Mouse (Mus musculus): ENCODE data around the gene Procr. TPM values are rescaled to one million over a fixed set of nuclear protein-coding genes. Genes with fewer than 3 reads are reported as not detected.
"Not testable (repeated sequence)": the region's sequence is repeated elsewhere in the genome, so short reads cannot be mapped to it uniquely, and the experiment has no call there.

The Procr gene
- polyA plus RNA-seq, 1 experiment from 2014 or later: 3.0 TPM

- Histone ChIP-seq H3K27me3 (ENCODE audit: control insufficient read depth, insufficient read depth, low read length) (no peaks in the 10 kb centered on the region), H3K9me3 (ENCODE audit: control insufficient read depth, low read length) (no peaks in the 10 kb centered on the region), H3K36me3 (replicated peaks; ENCODE audit: control insufficient read depth, insufficient read depth) (peaks cover 48% of the 10 kb centered on the region), H3K4me2 (replicated peaks) (no peak overlapping the region), H3K4me3 (replicated peaks; ENCODE audit: low read length) (no peak overlapping the region), H3K4me1 (replicated peaks; ENCODE audit: control insufficient read depth, insufficient read depth, low read length) (peaks cover 7% of the 10 kb centered on the region), H3K27ac (no peak overlapping the region), H3K9ac (no peak overlapping the region)
- DNase-seq (ENCODE audit: low spot score) (no peak), ATAC-seq (ENCODE audit: low FRiP score) (no peak)
- 88% methylated on average over 7 of the region's 7 CpGs for WGBS
These were observed 24.6 kb upstream of the Procr start for GRCm38 (mm10) chr2:155726302-155726701.

GRCm38 (mm10) chr2:155727764-155728395 is 23.0 kb upstream of the Procr start:
- no peak for DNase-seq (ENCODE audit: low spot score)

DNA sequence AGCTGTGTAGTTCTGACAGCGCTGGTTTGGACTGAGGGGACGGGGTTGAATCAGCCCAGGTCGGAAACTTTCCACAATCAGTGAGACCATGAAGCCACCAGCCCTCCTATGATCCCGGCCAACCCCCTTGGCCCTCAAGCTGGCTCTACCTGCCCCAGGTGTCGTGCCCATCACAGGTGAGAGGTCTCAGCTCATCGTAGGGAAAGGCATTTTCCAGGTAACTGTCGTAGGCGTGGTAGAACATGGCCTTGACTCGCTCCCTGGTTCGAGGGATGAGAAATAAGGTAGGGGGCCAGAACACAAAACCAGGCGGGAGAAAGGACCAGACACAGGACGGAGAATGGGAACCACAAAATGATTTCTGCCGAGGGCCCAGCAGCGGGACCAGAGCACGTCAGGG is 22.2 kb upstream of the Procr start:
- Histone ChIP-seq H3K27ac (no peak overlapping the region), H3K36me3 (replicated peaks; ENCODE audit: control insufficient read depth, insufficient read depth) (peaks cover 26% of the 10 kb centered on the region), H3K4me3 (replicated peaks; ENCODE audit: low read length) (peak overlapping the region; percentile 77), H3K4me2 (replicated peaks) (peak overlapping the region; percentile 88), H3K9me3 (ENCODE audit: control insufficient read depth, low read length) (no peaks in the 10 kb centered on the region), H3K4me1 (replicated peaks; ENCODE audit: control insufficient read depth, insufficient read depth, low read length) (peaks cover 7% of the 10 kb centered on the region), H3K9ac (peak overlapping the region; percentile 86), H3K27me3 (ENCODE audit: control insufficient read depth, insufficient read depth, low read length) (no peaks in the 10 kb centered on the region)
- WGBS: 4% methylated on average over 15 of the region's 15 CpGs
- DNase-seq (ENCODE audit: low spot score): no peak
- ATAC-seq (ENCODE audit: low FRiP score): no peak

More at GRCm38 (mm10) chr2:155727764-155728395, 23.0 kb upstream of the Procr start:
- Histone ChIP-seq H3K4me2 (replicated peaks) (peak overlapping the region; percentile 88; the same call in 1 of the 2 replicates), H3K4me1 (replicated peaks; ENCODE audit: control insufficient read depth, insufficient read depth, low read length) (peaks cover 7% of the 10 kb centered on the region), H3K27me3 (ENCODE audit: control insufficient read depth, insufficient read depth, low read length) (no peaks in the 10 kb centered on the region), H3K36me3 (replicated peaks; ENCODE audit: control insufficient read depth, insufficient read depth) (peaks cover 35% of the 10 kb centered on the region), H3K27ac (no peak overlapping the region), H3K9me3 (ENCODE audit: control insufficient read depth, low read length) (no peaks in the 10 kb centered on the region), H3K9ac (no peak overlapping the region), H3K4me3 (replicated peaks; ENCODE audit: low read length) (peak overlapping the region; percentile 77; the same call in 1 of the 2 replicates)
- 88% methylated on average over 7 of the region's 7 CpGs for WGBS
- no peak for ATAC-seq (ENCODE audit: low FRiP score)

DNA sequence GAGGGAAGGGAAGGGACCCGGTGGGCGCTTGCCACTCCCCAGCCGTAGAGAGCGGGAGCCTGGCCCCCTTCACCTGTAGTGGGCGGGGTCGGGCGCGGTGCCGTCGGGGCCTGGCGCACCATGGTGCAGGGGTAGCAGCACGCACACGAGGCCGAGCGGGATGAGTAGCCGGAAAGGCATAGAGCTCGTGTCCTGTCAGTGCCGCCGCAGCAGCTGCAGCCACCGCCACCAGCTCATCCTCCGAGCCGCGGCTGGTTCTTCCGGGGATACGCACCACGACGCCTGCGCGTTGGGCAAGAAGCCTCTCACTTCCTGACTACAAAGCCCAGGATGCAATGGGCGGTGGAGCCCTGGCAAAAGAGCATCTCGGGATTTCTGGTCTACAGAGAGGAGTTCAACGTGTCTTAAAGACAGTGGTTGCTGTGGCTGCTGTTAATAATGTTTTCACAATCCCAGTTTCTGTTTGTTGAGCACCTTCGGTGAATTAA is 21.7 kb upstream of the Procr start, which contains the start of gene Edem2:
TSS of gene Edem2 (minus strand) at position 318 of the 488 bp plus-strand sequence.
- Histone ChIP-seq H3K9ac (peak within 1 kb of the TSS; percentile 86), H3K9me3 (ENCODE audit: control insufficient read depth, low read length) (no peaks in the 10 kb centered on the region), H3K4me3 (replicated peaks; ENCODE audit: low read length) (peak within 1 kb of the TSS; percentile 77), H3K27ac (0 out of 2 replicates have a peak within 1 kb of the TSS, but pooled peaks have one; percentile 38), H3K4me1 (replicated peaks; ENCODE audit: control insufficient read depth, insufficient read depth, low read length) (peaks cover 7% of the 10 kb centered on the region), H3K36me3 (replicated peaks; ENCODE audit: control insufficient read depth, insufficient read depth) (peaks cover 22% of the 10 kb centered on the region), H3K27me3 (ENCODE audit: control insufficient read depth, insufficient read depth, low read length) (no peaks in the 10 kb centered on the region), H3K4me2 (replicated peaks) (peak within 1 kb of the TSS; percentile 88)
- DNase-seq (ENCODE audit: low spot score) (peak; percentile 95), ATAC-seq (ENCODE audit: low FRiP score) (peak; percentile 95)
- under 1% methylated on average over 32 of the region's 33 CpGs for WGBS

DNA sequence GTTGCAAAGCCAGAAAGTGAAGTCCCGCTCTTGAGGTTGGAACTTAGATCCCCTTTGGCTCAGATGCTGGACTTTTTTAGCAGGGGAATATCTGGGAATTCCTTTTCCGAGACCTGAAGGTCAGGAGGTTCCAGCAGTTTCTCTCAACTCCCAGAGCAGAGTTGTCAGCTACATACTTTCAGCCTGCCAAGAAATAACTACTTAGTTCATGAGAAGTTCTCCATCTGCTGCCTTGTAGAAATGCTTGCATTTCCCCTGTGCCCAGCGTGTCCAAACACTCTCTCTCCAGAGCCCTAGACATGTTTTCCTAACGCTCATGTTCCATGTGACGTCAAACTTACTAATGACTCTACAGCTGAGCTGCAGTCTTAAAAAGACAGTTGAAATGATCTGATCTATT is 15.8 kb upstream of the Procr start:
- no peaks in the 10 kb centered on the region for H3K36me3 ChIP-seq (replicated peaks; ENCODE audit: control insufficient read depth, insufficient read depth)
- DNase-seq (ENCODE audit: low spot score) (no peak), ATAC-seq (ENCODE audit: low FRiP score) (no peak)
- no peak overlapping the region for H3K4me3 ChIP-seq (replicated peaks; ENCODE audit: low read length)
- no peaks in the 10 kb centered on the region for H3K27me3 ChIP-seq (ENCODE audit: control insufficient read depth, insufficient read depth, low read length)
- no peak overlapping the region for H3K27ac ChIP-seq
- no peaks in the 10 kb centered on the region for H3K9me3 ChIP-seq (ENCODE audit: control insufficient read depth, low read length)
- no peak overlapping the region for H3K9ac ChIP-seq
- no peak overlapping the region for H3K4me2 ChIP-seq (replicated peaks)
- WGBS: 82% methylated on average over 5 of the region's 5 CpGs
- H3K4me1 ChIP-seq (replicated peaks; ENCODE audit: control insufficient read depth, insufficient read depth, low read length): no peaks in the 10 kb centered on the region

DNA sequence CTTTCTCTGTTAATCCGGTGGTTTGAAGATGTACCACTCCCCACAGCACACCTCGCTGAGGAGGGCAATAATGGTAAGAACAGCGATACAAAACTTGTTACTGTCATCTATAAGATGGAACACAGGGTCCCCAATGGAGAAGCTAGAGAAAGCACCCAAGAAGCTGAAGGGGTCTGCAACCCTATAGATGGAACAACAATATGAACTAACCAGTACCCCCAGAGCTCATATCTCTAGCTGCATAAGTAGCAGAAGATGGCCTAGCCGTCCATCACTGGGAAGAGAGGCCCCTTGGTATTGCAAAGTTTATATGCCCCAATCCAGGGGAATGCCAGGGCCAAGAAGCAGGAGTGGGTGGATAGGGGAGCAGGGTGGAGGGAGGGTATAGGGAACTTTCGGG is 15.2 kb upstream of the Procr start, which contains the start of gene Gm17581:
TSS of gene Gm17581 (minus strand) at position 101 of the 400 bp plus-strand sequence.
- H3K4me1 ChIP-seq (replicated peaks; ENCODE audit: control insufficient read depth, insufficient read depth, low read length); H3K9ac ChIP-seq; H3K4me3 ChIP-seq (replicated peaks; ENCODE audit: low read length); H3K27me3 ChIP-seq (ENCODE audit: control insufficient read depth, insufficient read depth, low read length); H3K9me3 ChIP-seq (ENCODE audit: control insufficient read depth, low read length); H3K27ac ChIP-seq; H3K4me2 ChIP-seq (replicated peaks); ATAC-seq (ENCODE audit: low FRiP score); H3K36me3 ChIP-seq (replicated peaks; ENCODE audit: control insufficient read depth, insufficient read depth); DNase-seq (ENCODE audit: low spot score): not testable (repeated sequence)
- WGBS: 88% methylated on average over 5 of the region's 5 CpGs

- H3K27me3 ChIP-seq (ENCODE audit: control insufficient read depth, insufficient read depth, low read length): no peaks in the 10 kb centered on the region
- no peak for DNase-seq (ENCODE audit: low spot score)
- no peaks in the 10 kb centered on the region for H3K36me3 ChIP-seq (replicated peaks; ENCODE audit: control insufficient read depth, insufficient read depth)
- no peak for ATAC-seq (ENCODE audit: low FRiP score)
- H3K9me3 ChIP-seq (ENCODE audit: control insufficient read depth, low read length): no peaks in the 10 kb centered on the region
- WGBS: 89% methylated on average over 6 of the region's 6 CpGs
- no peak overlapping the region for H3K4me2 ChIP-seq (replicated peaks)
- H3K9ac ChIP-seq: no peak overlapping the region
- no peak overlapping the region for H3K4me3 ChIP-seq (replicated peaks; ENCODE audit: low read length)
- no peak overlapping the region for H3K27ac ChIP-seq
- H3K4me1 ChIP-seq (replicated peaks; ENCODE audit: control insufficient read depth, insufficient read depth, low read length): no peaks in the 10 kb centered on the region
These were observed 14.0 kb upstream of the Procr start for GRCm38 (mm10) chr2:155736936-155737335.

DNA sequence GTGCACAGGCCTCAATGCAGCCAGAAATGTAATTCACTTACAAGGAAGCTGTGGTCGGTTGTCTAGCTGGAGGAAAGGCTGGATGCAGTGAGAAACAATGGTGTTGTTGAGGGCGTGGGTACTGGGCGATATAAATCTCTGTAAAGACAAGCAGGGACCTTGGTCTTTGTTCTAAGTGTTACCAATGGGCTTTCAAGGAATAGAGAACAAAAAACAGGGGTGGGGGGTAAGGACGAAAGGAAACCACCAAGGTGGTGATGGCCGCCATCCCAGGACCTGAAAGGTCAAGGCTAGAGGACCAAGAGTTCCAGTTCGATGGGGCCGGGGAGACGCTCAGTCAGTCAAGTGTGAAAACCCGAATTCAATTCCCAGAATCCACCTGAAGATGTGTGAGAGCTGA is 13.1 kb upstream of the Procr start:
- Histone ChIP-seq H3K4me2 (replicated peaks) (no peak overlapping the region), H3K27ac (no peak overlapping the region)
- no peak for ATAC-seq (ENCODE audit: low FRiP score)

GRCm38 (mm10) chr2:155742211-155742610 is 8.7 kb upstream of the Procr start:
- 85% methylated on average over 11 of the region's 11 CpGs for WGBS
- H3K27me3 ChIP-seq (ENCODE audit: control insufficient read depth, insufficient read depth, low read length): no peaks in the 10 kb centered on the region
- H3K4me3 ChIP-seq (replicated peaks; ENCODE audit: low read length): no peak overlapping the region

More for the DNA sequence above, 13.1 kb upstream of the Procr start:
- WGBS: 67% methylated on average over 9 of the region's 9 CpGs
- H3K4me3 ChIP-seq (replicated peaks; ENCODE audit: low read length): no peak overlapping the region
- H3K36me3 ChIP-seq (replicated peaks; ENCODE audit: control insufficient read depth, insufficient read depth): no peaks in the 10 kb centered on the region
- H3K9me3 ChIP-seq (ENCODE audit: control insufficient read depth, low read length): no peaks in the 10 kb centered on the region
- DNase-seq (ENCODE audit: low spot score): no peak
- H3K9ac ChIP-seq: no peak overlapping the region
- H3K4me1 ChIP-seq (replicated peaks; ENCODE audit: control insufficient read depth, insufficient read depth, low read length): no peaks in the 10 kb centered on the region
- H3K27me3 ChIP-seq (ENCODE audit: control insufficient read depth, insufficient read depth, low read length): no peaks in the 10 kb centered on the region

More at GRCm38 (mm10) chr2:155742211-155742610, 8.7 kb upstream of the Procr start:
- Histone ChIP-seq H3K4me2 (replicated peaks) (no peak overlapping the region), H3K9me3 (ENCODE audit: control insufficient read depth, low read length) (no peaks in the 10 kb centered on the region), H3K27ac (no peak overlapping the region), H3K4me1 (replicated peaks; ENCODE audit: control insufficient read depth, insufficient read depth, low read length) (no peaks in the 10 kb centered on the region), H3K36me3 (replicated peaks; ENCODE audit: control insufficient read depth, insufficient read depth) (no peaks in the 10 kb centered on the region), H3K9ac (no peak overlapping the region)
- DNase-seq (ENCODE audit: low spot score): no peak
- no peak for ATAC-seq (ENCODE audit: low FRiP score)
